Mouse (Mus musculus) induced T-regulatory cell, adult 2 months (primary cell): ENCODE measurements around the gene Srgn.
A peak's percentile ranks its signal among the peaks of the same experiment; 100 is the strongest.
"Not testable (repeated sequence)": the region's sequence is repeated elsewhere in the genome, so short reads cannot be mapped to it uniquely, and the experiment has no call there.

ENCODE experiments used
- DNase-seq: peaks from one replicate; pipeline ENCODE4 v3.0.0-alpha.2; 2012; ENCODE audit warnings: low read depth

Srgn gene

GRCm38 (mm10) chr10:62485878-62486582 lies 41.2 kb downstream of the Srgn start:
- peak; percentile 70 for DNase-seq

- DNase-seq, result no peak
Observed at GRCm38 (mm10) chr10:62481108-62481852, 46.0 kb downstream of the Srgn start.

GRCm38 (mm10) chr10:62476980-62477379 lies 50.3 kb downstream of the Srgn start:
- DNase-seq, result no peak

GRCm38 (mm10) chr10:62474944-62475343 lies 52.3 kb downstream of the Srgn start:
- DNase-seq, result no peak

- no peak for DNase-seq
Observed at GRCm38 (mm10) chr10:62471105-62471504, 56.1 kb downstream of the Srgn start.

GRCm38 (mm10) chr10:62469736-62470135 lies 57.5 kb downstream of the Srgn start:
- DNase-seq, result no peak

- DNase-seq, result no peak
Observed at GRCm38 (mm10) chr10:62461321-62461720, 65.9 kb downstream of the Srgn start.

GRCm38 (mm10) chr10:62452001-62452400 lies 75.2 kb downstream of the Srgn start:
- DNase-seq, result not testable (repeated sequence)

- no peak for DNase-seq
Observed at GRCm38 (mm10) chr10:62450280-62450640, 77.0 kb downstream of the Srgn start.

- peak; percentile 96 for DNase-seq
Observed at GRCm38 (mm10) chr10:62449364-62450279, 77.6 kb downstream of the Srgn start, which contains the start of the genes 4930507D05Rik and Supv3l1. 4930507D05Rik (plus strand) TSS chr10:62449489. Supv3l1 (minus strand) TSS chr10:62449738.
